Mouse (Mus musculus) cerebellum, adult 8-10 months (tissue): ENCODE data around the gene Pdzd2.

Experiments used
- DNase-seq: peaks from one replicate; pipeline ENCODE4 v3.0.0; 2022

The Pdzd2 gene

GRCm38 (mm10) chr15:12518370-12518973 lies 221.3 kb downstream of the Pdzd2 start:
- DNase-seq = no peak

- DNase-seq = no peak
Measured at GRCm38 (mm10) chr15:12517314-12517813, 222.4 kb downstream of the Pdzd2 start.

GRCm38 (mm10) chr15:12515272-12515844 lies 224.4 kb downstream of the Pdzd2 start:
- DNase-seq = no peak

GRCm38 (mm10) chr15:12513526-12513925 lies 226.2 kb downstream of the Pdzd2 start:
- no peak for DNase-seq

- DNase-seq = no peak
Measured at GRCm38 (mm10) chr15:12508765-12509377, 230.9 kb downstream of the Pdzd2 start.

GRCm38 (mm10) chr15:12507523-12507922 lies 232.2 kb downstream of the Pdzd2 start:
- DNase-seq = no peak

- no peak for DNase-seq
Measured at GRCm38 (mm10) chr15:12506514-12506913, 233.2 kb downstream of the Pdzd2 start.

GRCm38 (mm10) chr15:12506085-12506484 lies 233.6 kb downstream of the Pdzd2 start:
- DNase-seq = no peak

GRCm38 (mm10) chr15:12505556-12505955 lies 234.2 kb downstream of the Pdzd2 start:
- no peak for DNase-seq

- DNase-seq = no peak
Measured at GRCm38 (mm10) chr15:12503907-12504306, 235.8 kb downstream of the Pdzd2 start.

GRCm38 (mm10) chr15:12501924-12502548 lies 237.7 kb downstream of the Pdzd2 start:
- no peak for DNase-seq

- no peak for DNase-seq
Measured at GRCm38 (mm10) chr15:12500674-12501073, 239.1 kb downstream of the Pdzd2 start.

GRCm38 (mm10) chr15:12494084-12494483 lies 245.6 kb downstream of the Pdzd2 start:
- DNase-seq = no peak

- DNase-seq = no peak
Measured at GRCm38 (mm10) chr15:12493258-12493657, 246.5 kb downstream of the Pdzd2 start.

GRCm38 (mm10) chr15:12490969-12491368 lies 248.8 kb downstream of the Pdzd2 start:
- DNase-seq = peak; percentile 14

- no peak for DNase-seq
Measured at GRCm38 (mm10) chr15:12490527-12490926, 249.2 kb downstream of the Pdzd2 start.

GRCm38 (mm10) chr15:12488316-12488715 lies 251.4 kb downstream of the Pdzd2 start:
- DNase-seq = no peak

GRCm38 (mm10) chr15:12481261-12481660 lies 258.5 kb downstream of the Pdzd2 start:
- no peak for DNase-seq

- DNase-seq = no peak
Measured at GRCm38 (mm10) chr15:12480369-12480768, 259.4 kb downstream of the Pdzd2 start.

GRCm38 (mm10) chr15:12479326-12479725 lies 260.4 kb downstream of the Pdzd2 start:
- DNase-seq = no peak

- no peak for DNase-seq
Measured at GRCm38 (mm10) chr15:12473596-12473995, 266.1 kb downstream of the Pdzd2 start.

- DNase-seq = no peak
Measured at GRCm38 (mm10) chr15:12472646-12473045, 267.1 kb downstream of the Pdzd2 start.

GRCm38 (mm10) chr15:12470900-12471838 lies 268.6 kb downstream of the Pdzd2 start:
- DNase-seq = no peak
